Mouse (Mus musculus) 3134 (cell line): Measurements from ENCODE around the gene Mpzl1.

Experiments
- DNase-seq: peaks from one replicate; pipeline ENCODE4 v3.0.0-alpha.2; 2011; ENCODE audit warnings: low spot score; ENCODE audit not compliant: insufficient read length; ENCODE audit errors: extremely low read depth

The Mpzl1 gene

DNA sequence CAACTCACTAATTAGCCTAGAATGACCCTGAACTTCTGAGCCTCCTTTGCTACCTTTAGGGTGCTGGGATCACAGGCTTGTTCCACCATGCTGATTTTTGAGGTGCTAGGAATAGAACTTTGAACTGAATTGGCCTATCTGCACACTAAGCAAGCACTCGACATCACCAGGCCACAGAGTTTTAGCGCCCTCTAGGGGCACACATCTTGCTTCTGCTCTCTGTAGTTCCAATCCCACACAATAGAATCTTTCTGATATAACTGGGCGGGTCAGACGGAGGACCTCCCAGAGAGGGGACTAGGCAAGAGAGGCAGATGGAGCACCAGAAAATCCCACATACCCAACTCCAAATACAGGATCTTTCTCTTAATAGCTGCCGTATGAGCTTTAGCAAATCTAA, 24.3 kb upstream of the Mpzl1 start:
- no peak for DNase-seq

DNA sequence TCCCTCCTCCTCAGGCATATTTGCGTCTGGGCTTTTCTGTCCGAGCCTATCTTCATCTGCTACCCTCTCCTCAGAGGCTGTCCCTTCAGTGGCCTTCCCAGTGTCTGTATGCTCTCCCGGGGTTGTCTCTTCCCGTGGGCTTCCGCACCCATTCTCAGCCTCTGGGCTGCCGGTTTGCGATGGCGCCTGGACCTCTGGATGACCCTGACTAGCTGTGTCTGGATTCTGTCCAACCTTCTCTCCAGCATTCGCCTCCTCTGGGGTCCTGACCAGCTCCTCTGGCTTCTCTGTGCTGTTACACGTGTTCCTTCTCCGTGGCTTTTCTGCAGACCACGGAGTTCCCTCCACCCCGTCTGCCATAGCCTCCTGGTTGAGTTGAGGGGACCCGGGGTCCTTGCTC, 21.1 kb upstream of the Mpzl1 start:
- DNase-seq, result no peak

DNA sequence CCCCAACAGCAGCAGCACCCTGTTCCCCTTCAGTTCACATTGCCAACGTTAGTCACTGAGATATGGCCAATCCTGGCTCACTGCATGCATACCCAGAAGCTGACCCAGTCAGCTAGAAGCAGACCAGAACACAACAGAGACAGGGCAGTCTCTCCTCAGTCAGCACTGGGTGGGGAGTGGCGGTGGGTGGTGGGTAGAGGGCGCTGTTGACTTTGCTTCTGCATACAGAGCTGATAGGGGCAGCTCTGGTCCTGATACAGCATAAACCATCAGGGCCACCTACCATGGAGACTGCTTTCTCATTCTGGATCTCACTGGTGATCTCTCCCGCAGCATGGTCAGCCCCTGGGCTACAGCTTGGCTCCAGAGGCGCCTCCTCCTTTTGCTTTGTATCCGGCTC, 20.7 kb upstream of the Mpzl1 start:
- DNase-seq, result no peak

DNA sequence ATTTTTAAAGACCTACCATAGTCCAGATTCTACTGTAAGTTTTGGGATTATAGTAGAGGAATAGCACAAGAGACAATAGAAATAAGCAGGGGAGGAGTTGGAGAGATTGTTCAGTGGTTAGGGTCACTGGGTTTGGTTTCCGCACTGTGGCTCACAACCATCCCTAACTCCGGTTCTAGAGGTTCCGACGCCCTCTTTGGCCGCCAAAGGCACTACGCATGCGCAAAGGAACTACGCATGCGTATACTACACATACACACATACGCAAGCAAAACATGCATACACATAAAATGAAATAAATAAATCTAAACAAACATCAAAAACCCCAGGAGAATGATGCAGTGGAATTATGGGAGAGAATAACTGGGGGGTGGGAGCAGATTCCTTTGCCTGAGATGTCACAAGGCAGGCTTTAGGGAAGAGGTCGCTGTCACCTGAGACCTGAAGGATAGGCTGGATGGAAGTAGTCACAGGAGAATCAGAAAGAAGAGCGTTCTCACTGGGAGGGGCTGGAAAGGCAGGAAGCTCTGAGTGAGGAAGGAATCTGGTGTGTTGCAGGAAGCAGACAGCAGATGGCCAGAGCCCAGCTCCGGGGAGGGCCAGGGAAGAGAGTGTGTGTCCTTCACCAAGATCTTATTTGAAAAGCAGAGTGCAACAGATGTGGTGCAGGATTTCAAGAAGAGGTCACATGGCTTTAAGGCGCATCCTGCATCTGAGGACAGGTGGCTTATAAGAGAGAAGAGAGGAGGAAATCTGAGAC, 19.0 kb upstream of the Mpzl1 start:
- no peak for DNase-seq

DNA sequence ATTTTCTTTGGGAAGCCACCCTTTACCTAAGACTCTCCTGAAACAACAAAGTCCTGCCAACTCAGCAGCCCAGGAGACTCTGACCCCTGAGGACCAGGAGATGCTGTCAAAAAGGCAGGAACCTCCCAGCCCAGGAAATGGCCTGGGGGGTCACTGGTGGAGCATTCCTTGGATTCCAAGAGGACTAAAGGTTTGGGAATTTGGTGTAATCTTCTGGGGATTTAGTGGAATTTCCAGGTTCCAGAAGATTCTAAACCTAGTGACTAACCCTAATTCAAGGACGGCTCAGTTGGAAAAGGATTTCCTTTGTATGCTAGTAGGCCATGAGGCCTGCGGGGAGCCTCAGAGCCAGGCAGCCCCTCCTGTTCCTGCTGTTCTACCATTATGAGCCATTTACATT, 18.2 kb upstream of the Mpzl1 start:
- no peak for DNase-seq

DNA sequence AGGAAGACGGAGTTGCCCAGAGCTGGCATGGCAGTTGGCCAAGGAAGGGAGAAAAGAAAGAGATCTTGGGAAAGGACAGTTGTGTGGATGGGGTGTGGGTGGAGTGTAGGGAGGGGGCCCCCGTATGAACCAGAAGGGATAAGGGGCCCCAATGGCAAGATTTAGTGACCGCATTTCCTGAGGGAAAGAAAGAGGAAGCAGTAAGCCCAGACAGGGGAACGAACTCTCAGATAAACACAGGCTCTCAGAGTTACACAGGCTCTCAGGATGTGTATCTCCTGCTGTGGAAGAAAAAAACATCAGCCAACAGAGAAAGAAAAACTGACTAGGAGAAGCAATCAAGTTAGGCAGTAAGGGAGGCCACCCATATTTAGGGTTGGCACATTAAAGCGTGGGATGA, 16.8 kb upstream of the Mpzl1 start:
- no peak for DNase-seq

DNA sequence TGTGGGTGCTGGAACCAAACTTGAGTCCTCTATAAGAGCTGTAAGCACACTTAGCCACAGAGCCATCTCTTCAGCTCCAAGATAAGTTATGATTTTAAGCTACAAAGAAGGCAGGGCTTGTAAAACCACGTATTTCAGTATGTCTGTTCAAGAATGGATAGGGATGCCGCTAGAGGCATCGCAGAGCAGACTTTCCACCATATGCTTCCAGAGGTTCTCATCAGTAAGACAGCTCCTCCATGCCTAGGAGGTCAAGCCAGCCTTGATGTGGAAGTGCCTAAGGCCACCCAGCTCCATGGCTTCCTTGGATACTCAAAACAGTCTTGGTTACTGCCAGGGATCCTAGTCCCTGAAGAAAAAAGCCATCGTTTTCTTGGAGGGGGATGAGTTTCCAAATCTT, 10.8 kb upstream of the Mpzl1 start:
- no peak for DNase-seq

DNA sequence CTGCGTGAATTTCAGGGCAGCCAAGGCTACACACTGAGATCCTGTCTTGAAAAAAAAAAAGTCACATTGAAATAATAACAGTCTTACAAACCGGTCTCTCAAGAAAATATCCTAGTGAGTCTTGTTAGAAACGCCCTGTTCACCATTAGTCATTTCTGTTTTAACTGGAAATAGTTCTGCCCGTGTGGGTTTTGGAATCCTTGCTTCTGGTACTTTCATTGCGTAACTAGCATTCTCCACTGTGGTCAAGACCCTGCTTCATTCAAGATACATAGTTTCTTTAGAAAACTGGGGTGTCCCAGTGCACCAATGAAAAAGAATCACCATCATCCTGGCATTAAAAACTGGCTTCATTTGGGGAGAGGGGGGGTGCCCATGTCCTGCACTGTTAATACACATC, 9.4 kb upstream of the Mpzl1 start:
- DNase-seq, result peak; percentile 45

DNA sequence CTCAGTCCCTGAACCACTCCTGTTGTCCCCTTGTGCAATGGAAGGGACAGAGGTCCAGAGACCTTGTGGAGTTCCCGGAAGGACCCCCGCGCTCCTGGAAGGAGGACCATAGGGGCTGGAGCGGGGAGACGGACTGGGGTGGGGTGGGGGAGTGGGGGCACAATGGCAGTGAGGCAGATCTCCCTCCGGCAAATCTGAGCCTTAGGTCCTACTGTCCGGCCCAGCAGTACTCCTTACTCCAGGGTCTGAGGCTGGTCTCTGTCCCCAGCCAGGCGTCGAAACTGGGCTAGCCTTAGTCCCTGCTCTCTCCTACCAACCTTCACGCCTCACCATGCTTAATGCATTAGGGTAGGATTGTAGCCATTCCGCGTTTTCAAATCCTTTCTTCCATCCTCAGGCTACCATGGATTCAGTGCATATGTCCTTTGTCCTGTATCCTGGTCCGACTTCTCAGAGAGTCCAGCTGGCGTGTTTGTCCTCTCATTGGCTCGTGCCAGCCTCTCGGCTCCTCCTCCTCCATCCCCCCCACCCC, 8.5 kb upstream of the Mpzl1 start:
- DNase-seq, result peak; percentile 72

DNA sequence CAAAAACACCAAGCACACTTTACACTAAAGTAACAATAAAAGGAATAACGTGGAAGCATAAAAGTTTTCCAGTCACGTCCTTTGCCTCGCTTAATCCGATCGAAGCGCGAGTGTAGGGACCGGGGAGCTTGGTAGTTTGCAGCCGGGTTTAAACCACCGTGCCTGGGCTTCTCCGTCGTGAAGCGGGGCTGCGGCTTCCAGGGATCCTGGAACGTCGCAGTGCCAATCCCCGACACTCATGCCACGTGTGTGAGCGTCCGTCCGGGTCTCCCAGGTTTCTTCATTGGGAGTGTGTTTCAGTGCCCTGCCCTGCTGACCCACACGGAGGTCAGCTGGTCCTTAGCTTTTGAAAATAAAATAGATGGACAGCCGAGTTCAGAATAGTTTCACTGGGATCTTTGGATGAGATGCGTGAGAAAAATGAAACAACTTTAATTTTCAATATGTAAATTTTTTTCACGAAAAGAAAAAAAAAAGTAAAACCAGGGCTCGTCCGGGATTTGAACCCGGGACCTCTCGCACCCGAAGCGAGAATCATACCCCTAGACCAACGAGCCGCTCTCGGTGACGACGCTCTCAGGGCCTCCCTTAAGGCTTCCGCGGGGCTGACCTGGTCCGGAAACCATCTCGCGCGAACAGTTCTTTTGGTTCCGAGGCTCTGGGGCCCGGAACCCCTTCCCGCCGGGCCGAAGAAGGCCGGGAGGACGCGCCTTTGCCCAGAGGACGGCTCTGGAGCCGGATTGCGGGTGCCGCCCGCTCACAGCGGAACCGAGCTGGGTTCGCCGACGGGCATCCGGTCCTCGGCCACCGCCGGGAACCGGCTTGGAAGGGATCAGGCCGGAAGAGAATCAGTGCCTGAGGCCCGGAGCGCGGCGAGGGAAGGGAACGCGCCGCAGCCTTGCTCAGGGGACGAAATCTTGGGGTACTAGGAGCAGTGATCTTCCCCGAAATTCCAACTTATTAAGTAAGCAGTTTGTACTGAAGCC, 7.7 kb upstream of the Mpzl1 start:
- peak; percentile 90 for DNase-seq

DNA sequence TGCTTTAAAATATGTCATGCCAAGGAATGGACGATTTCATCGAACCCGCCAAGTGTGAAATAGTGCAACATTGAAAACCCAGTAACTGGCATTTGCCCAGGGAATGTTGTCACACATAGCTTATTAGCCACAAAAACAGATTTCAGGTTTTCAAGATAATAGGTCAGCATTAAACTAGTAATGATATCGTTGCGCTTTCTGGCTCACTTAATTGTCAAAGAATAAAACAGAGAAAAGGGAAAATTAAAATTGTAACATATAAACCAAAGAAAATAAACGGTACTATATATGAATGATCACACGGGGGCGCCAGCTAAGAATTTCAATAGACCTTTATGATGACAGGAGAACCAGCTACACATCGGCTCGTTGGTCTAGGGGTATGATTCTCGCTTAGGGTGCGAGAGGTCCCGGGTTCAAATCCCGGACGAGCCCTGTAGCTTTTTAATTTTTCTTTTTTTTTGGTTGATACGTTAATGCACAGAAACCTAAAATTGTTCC, 7.0 kb upstream of the Mpzl1 start:
- peak; percentile 41 for DNase-seq

DNA sequence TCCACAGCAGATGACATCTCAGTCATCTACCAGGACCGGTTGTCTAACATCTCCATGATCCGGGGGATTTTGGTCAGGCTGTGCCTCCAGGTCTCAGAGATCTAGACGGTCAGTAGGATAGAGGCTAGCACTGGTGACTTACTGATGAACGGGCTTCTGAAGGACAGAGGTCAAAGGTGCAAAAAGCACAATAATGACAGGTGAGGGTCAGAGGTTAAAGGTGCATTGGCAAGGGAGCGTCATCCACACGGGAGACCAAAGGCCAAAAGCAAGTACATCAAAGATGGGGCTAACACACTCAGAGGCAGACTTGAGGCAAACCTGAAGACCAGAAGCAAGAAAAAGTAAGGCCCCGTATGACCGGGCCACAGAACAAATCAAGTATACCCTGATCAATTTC, 2.0 kb upstream of the Mpzl1 start:
- DNase-seq, result no peak

DNA sequence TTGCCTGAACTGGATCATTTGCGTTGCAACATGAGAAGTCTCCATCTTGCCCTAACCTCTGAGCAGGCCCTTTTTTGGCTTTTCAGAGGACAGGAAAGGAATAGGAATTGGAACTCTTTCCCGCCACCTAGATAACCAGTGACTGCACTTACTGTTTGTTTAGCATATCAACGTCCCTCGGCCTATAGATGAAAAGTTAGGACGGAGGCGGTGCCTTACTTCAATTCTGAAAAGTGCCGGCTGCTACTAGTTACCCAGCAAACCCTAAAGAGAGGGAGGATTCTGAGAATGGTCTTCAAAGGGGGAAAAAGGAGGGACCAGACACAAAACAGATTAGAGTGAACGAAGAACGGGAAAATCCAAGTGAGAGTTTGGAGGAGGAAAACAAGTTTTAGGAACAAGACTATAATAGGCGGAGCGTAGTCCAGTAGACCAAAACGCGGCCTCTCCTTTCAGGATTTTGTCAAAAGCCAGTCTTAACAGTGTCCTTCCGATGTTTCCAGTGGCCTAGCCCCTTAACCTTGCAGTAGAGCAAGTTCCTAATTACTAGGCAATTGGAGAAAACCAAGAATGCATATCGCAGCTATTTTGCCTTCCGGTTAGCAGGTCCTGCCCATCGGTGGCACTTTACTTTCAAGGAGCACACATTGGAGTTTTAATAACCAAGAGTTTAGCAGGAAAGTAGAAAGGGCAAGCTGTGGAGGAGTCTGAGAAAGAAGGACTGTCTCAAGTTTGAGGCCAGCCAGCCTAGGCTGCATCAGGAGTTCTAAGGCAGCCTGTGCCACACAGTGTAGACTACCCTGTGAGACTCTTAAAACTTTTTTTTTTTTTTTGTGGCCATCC, 938 bp upstream of the Mpzl1 start:
- no peak for DNase-seq

DNA sequence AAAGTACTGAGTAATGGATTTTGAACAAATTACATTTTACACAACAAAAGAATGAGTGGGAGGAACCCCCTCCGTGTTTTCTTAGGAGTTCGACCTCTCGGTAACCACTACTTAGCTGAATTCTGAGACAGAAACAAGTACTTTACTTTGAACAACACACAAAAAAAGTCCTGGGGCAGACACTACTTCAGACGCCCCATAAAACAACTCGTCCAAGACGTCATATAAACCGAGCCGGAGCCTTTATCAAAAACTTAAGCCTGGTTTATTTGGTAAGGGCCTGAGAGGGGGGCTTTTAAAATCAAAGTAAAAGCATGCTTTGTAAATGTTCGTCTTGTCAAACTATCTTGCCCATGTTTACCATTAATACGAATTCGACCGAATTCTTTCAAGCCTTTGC, 993 bp downstream of the Mpzl1 start:
- DNase-seq, result no peak

DNA sequence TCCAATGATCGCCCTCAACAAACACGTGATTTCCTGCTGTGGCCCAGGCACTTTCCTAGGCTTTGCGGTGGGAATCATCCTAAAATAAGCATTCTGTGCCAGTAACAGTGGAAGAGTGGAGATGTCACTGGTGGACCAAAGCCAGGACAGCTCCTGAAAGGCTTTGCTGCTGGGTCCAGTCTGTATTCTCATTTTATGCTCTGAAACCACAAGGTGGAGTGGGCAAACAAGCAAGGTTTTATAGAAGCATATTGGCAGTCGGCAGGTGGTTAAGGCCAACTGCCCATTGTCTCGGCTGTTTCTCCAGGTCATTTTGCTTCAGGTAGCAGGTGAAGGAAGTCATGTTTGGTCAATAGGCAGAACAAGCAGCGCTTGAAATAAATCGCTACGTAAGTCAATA, 3.2 kb downstream of the Mpzl1 start:
- DNase-seq, result no peak

DNA sequence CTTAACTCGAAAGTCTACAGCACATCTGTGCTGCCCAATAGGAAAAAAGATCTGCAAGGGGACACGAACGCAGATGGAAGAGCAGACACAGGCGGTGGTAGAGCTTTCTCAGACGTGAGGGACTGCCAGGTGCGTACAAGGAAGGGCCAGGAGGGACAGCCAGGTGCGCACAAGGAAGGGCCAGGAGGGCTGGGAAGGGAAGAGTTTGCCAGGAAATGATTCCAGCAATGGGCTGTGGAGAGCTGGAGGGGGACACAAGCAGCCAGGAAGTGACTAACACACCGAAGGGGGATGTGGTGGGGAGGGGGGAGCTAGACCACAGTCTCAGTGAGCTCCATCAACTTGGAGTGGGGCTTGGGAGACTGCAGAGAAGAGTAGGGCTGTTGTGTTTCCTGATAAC, 4.4 kb downstream of the Mpzl1 start:
- DNase-seq, result no peak

DNA sequence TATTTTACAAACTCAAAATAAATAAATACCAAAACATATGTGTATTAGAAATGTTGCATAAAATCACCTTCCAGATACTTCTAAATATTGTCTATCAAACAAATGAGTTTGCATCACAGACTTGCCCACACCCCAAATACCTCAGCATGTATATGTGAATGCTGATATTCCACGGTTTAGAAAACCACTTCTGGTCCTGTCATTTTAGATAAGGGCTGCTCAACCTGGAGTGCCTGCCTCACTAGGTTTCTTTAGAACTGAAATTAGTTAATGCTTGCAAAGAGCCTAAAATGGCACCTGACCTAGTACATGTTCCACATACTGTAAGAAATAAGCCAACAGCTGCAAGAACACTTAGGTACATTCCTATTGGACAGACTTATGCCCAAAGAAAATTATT, 5.7 kb downstream of the Mpzl1 start:
- DNase-seq, result no peak

DNA sequence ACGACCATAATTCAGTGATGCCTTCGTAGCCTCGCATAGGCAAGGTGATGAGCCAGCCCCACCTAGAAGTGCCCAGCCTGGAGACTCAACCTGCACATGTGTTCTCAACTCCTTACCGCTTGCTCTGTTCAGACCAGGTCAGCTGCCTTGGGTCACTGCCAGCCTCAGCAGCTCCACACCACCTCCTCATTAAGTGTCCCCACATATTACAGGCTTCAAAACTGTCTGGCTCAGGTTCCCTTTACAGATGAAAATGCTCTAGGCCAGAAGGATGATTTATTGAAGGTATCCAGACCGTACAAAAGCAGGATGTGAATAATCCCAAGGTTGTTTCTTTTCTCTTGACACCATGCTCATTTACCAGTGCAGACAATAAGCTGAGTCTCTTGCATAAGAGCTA, 8.4 kb downstream of the Mpzl1 start:
- no peak for DNase-seq

DNA sequence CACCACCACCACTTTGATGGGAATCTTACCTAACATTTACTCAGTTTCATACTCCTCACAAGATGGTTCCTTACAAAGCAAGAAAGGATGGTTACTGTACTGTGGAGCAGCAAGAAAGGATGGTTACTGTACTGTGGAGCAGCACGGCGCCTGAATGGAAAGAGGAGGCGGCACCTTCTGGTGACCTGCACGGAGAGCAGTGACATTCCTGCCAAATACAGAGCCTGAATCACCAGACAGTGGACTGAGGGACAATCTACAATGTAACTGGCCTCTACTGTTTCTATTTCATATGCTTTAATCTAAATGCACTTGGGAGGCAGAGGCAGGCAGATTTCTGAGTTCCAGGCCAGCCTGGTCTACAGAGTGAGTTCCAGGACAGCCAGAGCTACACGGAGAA, 9.3 kb downstream of the Mpzl1 start:
- no peak for DNase-seq

DNA sequence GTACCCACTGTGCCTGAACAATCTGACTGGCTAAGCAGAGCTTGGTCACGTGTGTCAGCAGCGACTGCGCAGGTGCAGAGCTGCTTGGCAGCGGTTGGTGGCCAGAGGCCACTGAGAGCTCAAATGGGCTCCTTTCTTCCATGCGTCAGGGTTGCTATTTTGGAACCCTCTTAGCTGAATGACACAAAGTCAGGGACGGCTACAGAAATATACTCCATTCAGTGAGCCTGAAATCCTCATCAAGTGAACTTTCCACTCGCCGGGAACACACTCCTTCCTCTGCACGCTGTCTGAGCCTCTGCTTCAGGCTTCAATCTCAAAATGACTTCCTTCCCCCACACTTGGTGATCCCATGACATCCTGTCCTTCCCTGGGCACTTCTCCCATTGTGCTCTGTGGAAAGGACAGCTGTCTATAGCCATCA, 16.1 kb downstream of the Mpzl1 start:
- no peak for DNase-seq
